Mouse (Mus musculus) erythroblast, adult 5-6 weeks (primary cell): Measurements from ENCODE around the gene Rnase13. TPM values are rescaled to one million over a fixed set of nuclear protein-coding genes. Genes with fewer than 3 reads are reported as not detected.

Source experiments
- ATAC-seq: replicated peaks from 2 replicates; pipeline ENCODE4 v1.8.0; 2016; ENCODE audit warnings: moderate number of reproducible peaks, mild to moderate bottlenecking, moderate TSS enrichment, inconsistent platforms; ENCODE audit not compliant: poor library complexity, low FRiP score, severe bottlenecking
- total RNA-seq, 2 experiments: library from RNA; stranded (forward) in 1 of 2; stranded (reverse) in 1 of 2; fragments of 150-400 nt in 1 of 2; fragments of 200-764, 138-1000 nt in 1 of 2; gene quantifications; 2 replicates each; pipeline versions ENCODE4 v1.2.3 to v1.2.4; 2015 to 2017; ENCODE audit warnings: low replicate concordance in 2 of 2

The Rnase13 gene
- total RNA-seq, 2 experiments from 2014 or later = not detected

- no peak for ATAC-seq
Measured at GRCm38 (mm10) chr14:51913960-51914762, 8.4 kb downstream of the Rnase13 start, which contains the start of gene Ndrg2. Ndrg2 (minus strand) TSS chr14:51914158.

DNA sequence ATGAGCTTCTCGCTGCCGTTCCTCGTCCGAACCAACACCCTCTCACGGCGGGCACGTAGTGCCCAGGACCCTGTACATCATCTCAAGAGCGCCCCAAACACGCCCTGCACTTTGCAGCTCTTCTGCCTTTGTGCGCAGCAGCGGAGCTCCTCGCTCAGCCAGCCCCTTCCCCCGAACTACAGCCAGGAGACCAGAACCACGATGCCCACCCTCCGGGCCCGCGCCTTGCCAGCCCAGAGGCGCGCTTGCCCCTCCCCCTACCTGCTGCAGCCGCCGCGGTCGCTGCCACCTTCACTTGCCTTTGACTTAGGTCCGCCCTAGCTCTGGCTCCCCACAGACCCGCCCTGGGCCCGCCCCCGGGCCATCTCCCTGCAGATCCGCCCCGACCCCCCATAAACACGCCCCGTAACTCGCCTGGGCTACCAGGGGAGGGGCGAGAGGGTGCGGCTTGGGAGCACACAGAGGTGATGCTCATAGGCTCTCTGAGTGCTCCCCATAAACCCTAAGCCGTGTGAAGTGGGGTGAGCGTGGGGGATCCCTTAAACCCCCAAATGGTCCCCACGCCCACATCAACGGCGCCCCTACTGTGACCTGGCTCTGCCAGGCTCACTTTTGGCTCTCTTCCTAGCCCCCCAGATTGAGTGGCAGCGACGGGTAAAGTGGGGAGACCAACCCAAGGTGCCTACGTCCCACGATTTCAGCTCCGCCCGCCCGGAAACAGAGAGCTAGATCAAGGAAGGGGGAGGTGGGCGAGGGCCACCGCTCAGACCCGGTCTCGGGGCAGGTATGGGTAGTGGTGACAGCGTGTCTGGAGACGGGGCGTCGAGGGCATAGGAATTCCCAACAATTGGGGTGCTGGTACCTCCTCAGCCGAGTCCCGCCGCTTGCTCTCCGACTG lies 9.3 kb downstream of the Rnase13 start:
- ATAC-seq = peak; percentile 52

DNA sequence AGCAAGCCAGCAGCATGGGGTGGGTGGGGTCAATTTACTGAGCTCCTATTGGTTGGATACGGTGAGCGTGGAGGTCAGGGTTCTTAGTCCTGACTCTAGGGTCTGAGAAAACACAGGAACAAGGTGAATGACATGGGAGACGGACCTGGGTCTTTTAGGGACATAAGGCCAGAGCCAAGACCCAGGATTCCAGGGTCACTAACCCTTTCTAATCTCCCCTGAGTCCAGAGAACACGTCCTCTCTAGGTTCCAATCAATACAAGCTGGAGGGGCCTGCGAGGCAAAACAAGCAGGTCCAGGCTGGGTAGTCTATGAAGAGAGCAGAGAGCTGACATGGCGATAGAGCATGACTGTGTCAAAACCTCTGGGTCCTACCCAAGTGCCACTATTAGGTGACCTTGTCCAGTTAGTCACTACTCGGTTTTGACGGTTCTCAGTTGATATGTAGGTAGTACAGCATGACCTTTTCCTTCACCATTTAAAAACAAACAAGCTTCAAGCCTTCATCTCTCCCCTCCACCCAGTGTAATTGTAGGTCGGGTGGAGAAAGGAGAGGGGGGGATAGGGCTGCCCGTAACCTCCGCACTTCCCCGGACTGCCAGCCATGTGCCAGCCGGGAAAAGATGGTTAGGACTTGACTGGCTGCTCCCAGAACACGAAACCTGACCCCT lies 10.0 kb downstream of the Rnase13 start:
- ATAC-seq = no peak

DNA sequence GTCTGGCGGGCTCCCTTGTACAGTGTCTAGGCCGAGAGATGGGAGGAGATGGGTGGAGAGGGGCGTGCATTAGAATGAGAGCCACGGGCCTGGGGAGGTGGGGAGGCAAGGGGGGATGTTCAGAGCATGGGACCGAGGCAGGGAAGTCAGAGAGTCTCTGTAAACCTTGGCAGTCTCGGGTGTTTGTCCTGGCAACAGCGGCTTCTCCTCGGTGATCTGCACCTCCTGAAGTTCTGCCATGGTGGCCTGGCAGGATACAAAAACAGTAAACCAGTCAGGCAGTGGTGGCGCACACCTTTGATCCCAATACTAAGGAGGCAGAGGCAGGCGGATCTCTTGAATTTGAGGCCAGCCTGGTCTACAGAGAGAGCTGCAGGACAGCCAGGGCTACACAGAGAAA lies 11.3 kb downstream of the Rnase13 start:
- ATAC-seq = no peak

GRCm38 (mm10) chr14:51906102-51906501 lies 16.5 kb downstream of the Rnase13 start:
- peak; percentile 35 for ATAC-seq

DNA sequence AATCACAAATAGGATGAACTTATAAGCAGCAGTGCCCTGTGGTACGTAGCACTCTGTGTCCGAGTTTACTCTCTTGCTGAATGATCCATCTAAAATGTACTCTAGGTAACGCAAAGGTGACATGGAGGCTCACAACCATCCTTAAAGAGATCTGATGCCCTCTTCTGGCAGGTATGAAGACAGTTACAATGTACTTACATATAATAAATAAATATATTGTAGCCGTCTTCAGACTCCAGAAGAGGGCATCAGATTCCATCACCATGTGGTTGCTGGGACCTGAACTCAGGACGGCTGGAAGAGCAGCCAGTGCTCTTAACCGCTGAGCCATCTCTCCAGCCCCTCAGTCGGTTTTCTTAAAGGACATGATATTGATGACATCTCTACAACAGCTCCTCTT lies 17.9 kb downstream of the Rnase13 start:
- ATAC-seq = no peak

DNA sequence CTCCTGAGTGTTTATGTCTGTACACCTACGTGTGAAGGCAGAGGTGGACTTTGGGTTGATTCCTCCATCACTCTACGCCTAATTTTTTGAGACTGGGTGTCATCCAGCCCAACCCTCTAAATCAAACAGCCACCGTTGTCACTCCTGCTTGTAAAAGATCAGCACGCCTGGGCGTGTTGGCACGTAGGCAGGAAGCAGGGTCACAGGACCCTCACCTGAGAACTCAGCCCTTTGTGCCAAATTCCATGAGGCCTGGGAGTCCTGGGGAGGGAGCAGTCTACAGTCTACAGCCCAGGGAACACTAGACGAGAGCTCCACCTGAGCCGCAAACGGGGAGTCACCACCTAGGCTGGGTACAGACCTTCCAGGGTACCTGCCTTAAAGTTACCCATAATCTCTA lies 18.8 kb downstream of the Rnase13 start:
- no peak for ATAC-seq

GRCm38 (mm10) chr14:51902806-51903710 lies 19.5 kb downstream of the Rnase13 start:
- 0 out of 2 replicates have a peak, but pooled peaks have one; percentile 41 for ATAC-seq

DNA sequence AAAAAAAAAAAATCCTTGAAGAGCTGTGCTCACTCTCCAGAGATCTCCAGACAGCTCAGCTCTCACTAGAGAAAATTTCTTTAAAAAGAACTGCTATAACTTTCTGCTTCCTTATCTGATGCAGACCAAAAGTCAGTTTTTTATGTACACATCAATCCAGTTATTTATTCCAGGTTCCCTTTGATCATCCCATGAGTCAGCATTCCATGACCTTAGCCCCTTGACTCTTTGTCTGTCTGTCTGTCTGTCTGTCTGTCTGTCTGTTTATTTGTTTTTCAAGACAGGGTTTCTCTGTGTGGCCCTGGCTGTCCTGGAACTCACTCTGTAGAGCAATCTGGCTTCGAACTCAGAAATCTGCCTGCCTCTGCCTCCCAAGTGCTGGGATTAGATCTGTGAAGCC lies 23.2 kb downstream of the Rnase13 start:
- ATAC-seq = no peak

GRCm38 (mm10) chr14:51896539-51897170 lies 25.9 kb downstream of the Rnase13 start:
- no peak for ATAC-seq

DNA sequence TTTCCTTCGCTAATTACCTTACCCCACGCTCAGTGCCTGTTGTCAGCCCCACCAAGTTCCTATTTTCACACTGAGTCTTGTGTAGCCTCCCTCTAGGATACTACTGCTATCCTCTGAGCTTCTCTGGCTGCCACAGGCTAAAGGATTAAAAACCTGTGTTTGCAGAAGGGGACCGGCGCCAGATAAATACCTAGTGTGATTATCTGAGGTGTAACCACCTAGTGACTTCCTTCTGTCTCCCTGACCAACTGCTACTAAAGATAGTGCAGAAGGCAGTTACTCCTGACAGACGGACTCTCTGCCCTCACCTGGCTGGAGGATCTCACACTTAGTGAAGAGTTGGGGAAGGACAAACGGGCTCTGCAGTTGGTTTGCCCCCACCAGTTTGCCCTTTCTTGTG lies 26.6 kb downstream of the Rnase13 start:
- ATAC-seq = no peak

DNA sequence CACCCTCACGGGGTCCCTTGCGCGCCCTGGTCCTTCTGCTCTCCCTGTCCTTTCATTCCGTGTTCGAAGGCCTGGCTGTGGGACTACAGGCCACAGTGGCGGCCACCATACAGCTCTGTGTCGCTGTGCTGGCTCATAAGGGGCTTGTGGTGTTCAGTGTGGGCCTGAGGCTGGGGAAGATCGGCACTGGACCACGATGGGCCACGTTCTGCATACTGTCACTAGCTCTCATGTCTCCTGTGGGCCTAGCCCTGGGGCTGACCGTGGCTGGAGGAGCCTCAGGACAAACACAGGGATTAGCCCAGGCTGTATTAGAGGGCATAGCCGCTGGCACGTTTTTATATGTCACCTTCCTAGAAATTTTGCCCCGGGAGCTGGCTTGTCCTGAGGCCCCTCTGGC lies 27.5 kb downstream of the Rnase13 start:
- ATAC-seq = no peak

GRCm38 (mm10) chr14:51893809-51894208 lies 28.8 kb downstream of the Rnase13 start:
- peak; percentile 38; the same call in 1 of the 2 replicates for ATAC-seq

DNA sequence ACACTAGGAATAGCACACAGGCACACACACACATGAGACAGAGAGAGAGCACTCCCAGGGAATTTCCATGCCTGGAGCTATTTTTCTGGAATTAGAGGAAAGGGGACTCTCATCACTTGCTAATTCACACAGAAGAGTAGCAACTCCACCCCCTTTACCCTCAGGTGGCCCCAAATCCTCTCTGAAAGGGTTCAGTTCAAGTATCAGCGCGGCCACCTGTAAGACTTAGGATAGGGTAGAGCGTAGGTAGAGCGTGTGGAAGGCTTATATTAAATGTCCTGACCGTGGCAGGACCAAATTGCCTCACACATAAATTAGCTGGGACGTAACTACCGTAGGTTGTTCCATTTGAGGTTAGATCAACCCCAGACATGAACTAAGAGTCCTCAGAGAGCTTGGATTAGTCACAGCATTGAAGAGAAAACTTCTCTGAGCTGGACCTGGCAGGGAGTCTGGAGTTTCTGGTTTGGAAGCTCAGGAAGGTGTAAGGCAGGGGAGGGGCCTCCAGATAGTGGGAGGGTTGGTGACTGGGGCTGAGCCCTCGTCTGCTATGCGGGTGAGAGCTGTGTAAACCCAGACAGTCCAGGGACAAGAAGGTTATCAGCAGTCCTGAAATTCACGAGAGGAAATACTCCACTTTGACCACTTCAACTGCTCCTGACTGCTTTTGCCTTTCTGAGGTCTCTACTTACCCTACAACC lies 29.3 kb downstream of the Rnase13 start:
- ATAC-seq = no peak

DNA sequence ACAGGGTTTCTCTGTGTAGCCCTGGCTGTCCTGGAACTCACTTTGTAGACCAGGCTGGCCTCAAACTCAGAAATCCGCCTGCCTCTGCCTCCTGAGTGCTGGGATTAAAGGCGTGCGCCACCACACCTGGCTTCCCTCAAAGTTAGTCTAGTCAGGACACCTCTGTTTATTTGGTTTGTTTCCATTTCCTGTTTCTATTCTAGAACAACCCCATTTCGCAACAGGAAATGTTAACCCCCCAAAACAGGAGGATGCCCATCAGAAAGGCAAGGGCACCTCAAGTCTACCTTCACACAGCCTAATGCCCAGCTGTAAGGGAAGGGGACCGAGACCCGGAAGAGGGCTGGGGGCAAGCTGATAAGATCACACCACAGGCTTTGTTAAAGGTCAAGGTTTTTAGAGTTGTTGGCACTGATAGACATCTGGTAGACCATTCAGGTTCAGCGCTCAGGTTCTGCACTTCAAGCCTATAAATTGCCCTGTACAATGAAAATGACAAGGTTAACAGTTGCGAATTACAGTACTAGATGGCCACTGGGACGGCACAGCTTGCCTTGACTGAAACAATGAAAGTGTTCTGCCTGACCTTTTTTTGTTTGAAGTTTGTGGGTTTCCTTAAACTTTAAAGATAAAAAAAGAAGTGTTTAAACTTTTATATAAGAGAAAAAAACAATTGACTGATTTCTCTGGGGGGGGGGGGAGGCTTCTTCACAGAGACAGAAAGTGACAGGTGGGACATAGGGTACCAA lies 30.2 kb downstream of the Rnase13 start, which contains the start of gene Slc39a2:
Gene Slc39a2 (plus strand): TSS at position 699 of the 749 bp plus-strand sequence.
- ATAC-seq = no peak

DNA sequence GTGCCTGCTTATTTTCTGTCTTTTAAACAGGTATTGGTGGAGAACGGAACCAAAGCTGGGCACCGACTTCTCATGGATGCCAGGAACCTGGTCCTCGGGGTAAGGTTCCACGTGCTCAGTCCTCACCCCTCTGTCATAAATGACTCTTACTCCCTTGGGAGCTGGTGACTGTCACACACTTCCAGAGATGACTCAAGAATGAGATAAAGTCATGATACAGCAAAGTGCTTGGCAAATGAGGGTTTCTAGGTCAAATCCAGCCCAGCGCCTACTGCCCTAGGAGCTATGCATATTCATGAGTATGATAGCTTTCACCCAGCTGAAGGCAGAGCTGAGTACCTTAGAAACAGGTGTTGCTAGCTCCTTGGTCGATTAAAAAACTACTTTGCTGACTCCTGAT lies 32.7 kb downstream of the Rnase13 start:
- no peak for ATAC-seq

- no peak for ATAC-seq
Measured at GRCm38 (mm10) chr14:51886051-51886450, 36.5 kb downstream of the Rnase13 start.
